Mouse (Mus musculus) fibroblast of lung, adult 2 months (primary cell): Measurements from ENCODE around the gene Fbp1.
"Not testable (repeated sequence)": the region's sequence is repeated elsewhere in the genome, so short reads cannot be mapped to it uniquely, and the experiment has no call there.

Source experiments
- DNase-seq: peaks from one replicate; pipeline ENCODE4 v3.0.0-alpha.2; 2011; ENCODE audit warnings: low read depth

Fbp1 gene

GRCm38 (mm10) chr13:62833341-62833740 lies 54.7 kb downstream of the Fbp1 start:
- no peak for DNase-seq

- DNase-seq: no peak
Measured at GRCm38 (mm10) chr13:62832239-62832638, 55.8 kb downstream of the Fbp1 start.

GRCm38 (mm10) chr13:62815705-62816104 lies 72.4 kb downstream of the Fbp1 start:
- DNase-seq: not testable (repeated sequence)
